Mouse (Mus musculus) stomach, embryonic 15.5 days (tissue): ENCODE results near the gene Krt16. TPM values are rescaled to one million over a fixed set of nuclear protein-coding genes. Genes with fewer than 3 reads are reported as not detected.

ENCODE experiments used
- ATAC-seq: fragments of 200-750 bp; cut with Nextera tagmentation; 2 replicates; pipeline ENCODE4 v1.8.0; 2017; ENCODE audit warnings: low read depth, moderate number of reproducible peaks, moderate TSS enrichment; ENCODE audit not compliant: insufficient read depth, low FRiP score
- H3K27ac ChIP-seq: fragments of 300-500 bp; sonication (generic); 2 replicates; pipeline ENCODE4 v1.5.1; 2015; ENCODE audit warnings: mild to moderate bottlenecking, inconsistent platforms
- H3K27me3 ChIP-seq: fragments of 300-500 bp; sonication (generic); replicated peaks from 2 replicates; pipeline ENCODE4 v1.6.1; 2015; ENCODE audit warnings: inconsistent platforms
- H3K36me3 ChIP-seq: fragments of 300-500 bp; sonication (generic); 2 replicates; pipeline ENCODE4 v1.6.1; 2015; ENCODE audit warnings: inconsistent platforms
- H3K4me1 ChIP-seq: fragments of 300-500 bp; sonication (generic); 2 replicates; pipeline ENCODE4 v1.6.1; 2015; ENCODE audit warnings: inconsistent platforms
- H3K4me2 ChIP-seq: fragments of 300-500 bp; sonication (generic); 2 replicates; pipeline ENCODE4 v1.6.1; 2015; ENCODE audit warnings: mild to moderate bottlenecking, inconsistent platforms
- H3K4me3 ChIP-seq: fragments of 300-500 bp; sonication (generic); replicated peaks from 2 replicates; pipeline ENCODE4 v1.5.1; 2015; ENCODE audit warnings: inconsistent platforms
- H3K9ac ChIP-seq: fragments of 300-500 bp; sonication (generic); 2 replicates; pipeline ENCODE4 v1.6.1; 2015; ENCODE audit warnings: inconsistent platforms
- H3K9me3 ChIP-seq: fragments of 300-500 bp; sonication (generic); 2 replicates; pipeline ENCODE4 v1.6.1; 2016; ENCODE audit warnings: inconsistent platforms
- WGBS: fragments of 180-500 bp; shearing (Covaris S2); methylation state at CpG from one replicate; pipeline ENCODE4 v1.1.7; 2015; 5-methylcytosine and 5-hydroxymethylcytosine counted together
- polyA plus RNA-seq: library from polyadenylated mRNA; unstranded; fragments of >200 nt; fragmentation: Nextera tagmentation; extraction: Ambion mirVana; gene quantifications from 2 replicates; pipeline ENCODE4 v1.2.1, GENCODE M21; 2015

Krt16 gene
- 0.68 and 0.80 TPM in 2 replicates for polyA plus RNA-seq

- H3K9me3 ChIP-seq = no peaks in the 10 kb centered on the region
- WGBS = 78% methylated on average over 7 of the region's 7 CpGs
- no peak for ATAC-seq
- no peaks in the 10 kb centered on the region for H3K36me3 ChIP-seq
- no peak within 1 kb of the TSS for H3K9ac ChIP-seq
- H3K27ac ChIP-seq = no peak within 1 kb of the TSS
- no peak within 1 kb of the TSS for H3K4me3 ChIP-seq
- no peaks in the 10 kb centered on the region for H3K27me3 ChIP-seq
- H3K4me1 ChIP-seq = no peaks in the 10 kb centered on the region
- no peak within 1 kb of the TSS for H3K4me2 ChIP-seq
These were observed at the start of gene Krt16 for GRCm38 (mm10) chr11:100248852-100249465. Gene Krt16, minus strand, starts transcription at chr11:100248902.

DNA sequence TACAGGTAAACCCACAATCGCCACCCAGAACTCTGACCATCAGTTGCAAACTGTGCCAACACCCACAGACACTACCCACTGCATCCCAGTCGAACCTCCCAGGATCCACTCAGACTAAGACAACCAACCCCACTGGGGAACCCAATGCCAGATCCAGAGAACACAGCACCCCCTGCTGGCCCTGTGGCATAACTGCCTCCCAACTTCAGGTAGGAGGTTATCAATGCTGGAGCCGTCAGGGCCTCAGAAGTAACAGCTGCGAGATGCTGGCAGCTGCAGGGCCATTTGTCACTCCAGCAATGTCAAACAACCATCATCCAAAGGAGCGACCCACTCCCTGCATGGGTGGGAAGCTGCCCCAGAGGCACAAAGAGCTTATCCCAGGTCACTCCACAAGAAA, 49.1 kb upstream of the Krt16 start:
- peaks cover 6% of the 10 kb centered on the region; the same call in 1 of the 2 replicates for H3K4me1 ChIP-seq
- no peaks in the 10 kb centered on the region for H3K36me3 ChIP-seq
- no peak for ATAC-seq
- no peak overlapping the region; the same call in 1 of the 2 replicates for H3K9ac ChIP-seq
- 24% methylated on average over 5 of the region's 5 CpGs for WGBS
- H3K9me3 ChIP-seq = no peaks in the 10 kb centered on the region
- H3K4me3 ChIP-seq = 0 out of 2 replicates have a peak overlapping the region, but pooled peaks have one; percentile 4
- no peaks in the 10 kb centered on the region for H3K27me3 ChIP-seq
- H3K4me2 ChIP-seq = peak overlapping the region; percentile 47
- H3K27ac ChIP-seq = no peak overlapping the region

DNA sequence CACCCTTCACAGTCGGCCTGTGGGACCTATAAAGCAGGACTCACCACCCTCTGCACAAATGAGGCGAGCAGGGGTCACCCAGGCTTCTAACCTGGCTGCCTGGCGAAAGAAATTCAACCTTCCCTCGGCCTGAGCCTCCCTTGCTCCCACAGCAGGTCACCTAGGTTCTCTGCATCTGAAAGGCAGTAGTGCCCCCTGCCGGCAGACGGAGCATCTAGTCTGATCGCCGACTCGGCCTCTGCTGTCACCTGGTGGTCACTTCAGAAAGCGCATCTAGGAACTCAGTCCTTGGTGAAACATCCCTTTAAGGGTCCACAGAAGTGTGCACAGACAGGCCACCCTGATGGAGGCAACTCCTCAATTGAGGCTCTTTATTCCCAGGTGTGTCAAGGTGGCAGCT, 46.6 kb upstream of the Krt16 start:
- H3K4me1 ChIP-seq = peaks cover 11% of the 10 kb centered on the region
- H3K27me3 ChIP-seq = no peaks in the 10 kb centered on the region
- no peaks in the 10 kb centered on the region for H3K9me3 ChIP-seq
- H3K4me2 ChIP-seq = no peak overlapping the region
- no peak overlapping the region for H3K4me3 ChIP-seq
- no peak overlapping the region for H3K27ac ChIP-seq
- 0 out of 2 replicates have a peak, but pooled peaks have one; percentile 33 for ATAC-seq
- no peaks in the 10 kb centered on the region for H3K36me3 ChIP-seq
- no peak overlapping the region for H3K9ac ChIP-seq
- WGBS = 4% methylated on average over 10 of the region's 10 CpGs

DNA sequence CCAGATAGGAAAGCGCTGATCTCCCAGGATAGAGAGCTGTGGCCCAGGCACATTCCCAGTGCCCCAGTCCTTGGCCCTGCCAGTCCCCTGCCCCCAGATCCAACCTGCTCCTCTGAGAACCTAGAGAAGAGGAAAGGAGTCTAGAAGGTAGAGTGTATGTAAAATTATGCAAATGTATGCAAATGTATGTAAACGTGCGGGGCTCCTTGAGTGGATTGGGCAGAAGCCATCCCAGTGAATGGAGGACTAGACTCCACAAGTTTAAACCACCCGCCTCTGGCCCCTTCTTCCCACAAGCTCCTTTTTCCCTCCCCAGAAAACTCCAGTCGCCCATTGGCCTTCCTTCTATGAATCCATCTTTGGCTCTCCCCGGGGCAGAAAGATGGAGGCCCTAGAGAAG, 44.2 kb upstream of the Krt16 start:
- 65% methylated on average over 6 of the region's 6 CpGs for WGBS

GRCm38 (mm10) chr11:100290235-100290634, 41.5 kb upstream of the Krt16 start:
- 29% methylated on average over 5 of the region's 5 CpGs for WGBS
- Histone ChIP-seq H3K27me3 (no peaks in the 10 kb centered on the region), H3K36me3 (no peaks in the 10 kb centered on the region), H3K4me1 (peaks cover 30% of the 10 kb centered on the region), H3K4me3 (no peak overlapping the region), H3K9ac (no peak overlapping the region), H3K4me2 (no peak overlapping the region), H3K9me3 (no peaks in the 10 kb centered on the region), H3K27ac (peak overlapping the region; percentile 93)
- no peak for ATAC-seq

More for the DNA sequence above, 44.2 kb upstream of the Krt16 start:
- no peaks in the 10 kb centered on the region for H3K9me3 ChIP-seq
- no peak overlapping the region for H3K27ac ChIP-seq
- no peak overlapping the region for H3K9ac ChIP-seq
- no peak overlapping the region for H3K4me3 ChIP-seq
- ATAC-seq = no peak
- no peaks in the 10 kb centered on the region for H3K36me3 ChIP-seq
- H3K27me3 ChIP-seq = no peaks in the 10 kb centered on the region
- H3K4me2 ChIP-seq = no peak overlapping the region
- peaks cover 21% of the 10 kb centered on the region for H3K4me1 ChIP-seq

- H3K9ac ChIP-seq = no peak overlapping the region
- no peaks in the 10 kb centered on the region for H3K36me3 ChIP-seq
- H3K9me3 ChIP-seq = no peaks in the 10 kb centered on the region
- peak overlapping the region; percentile 93 for H3K27ac ChIP-seq
- ATAC-seq = peak; percentile 33
- no peak overlapping the region for H3K4me3 ChIP-seq
- peaks cover 30% of the 10 kb centered on the region for H3K4me1 ChIP-seq
- no peaks in the 10 kb centered on the region for H3K27me3 ChIP-seq
- WGBS = 53% methylated on average over 6 of the region's 6 CpGs
- no peak overlapping the region for H3K4me2 ChIP-seq
These were observed 40.2 kb upstream of the Krt16 start for GRCm38 (mm10) chr11:100288942-100289341.

DNA sequence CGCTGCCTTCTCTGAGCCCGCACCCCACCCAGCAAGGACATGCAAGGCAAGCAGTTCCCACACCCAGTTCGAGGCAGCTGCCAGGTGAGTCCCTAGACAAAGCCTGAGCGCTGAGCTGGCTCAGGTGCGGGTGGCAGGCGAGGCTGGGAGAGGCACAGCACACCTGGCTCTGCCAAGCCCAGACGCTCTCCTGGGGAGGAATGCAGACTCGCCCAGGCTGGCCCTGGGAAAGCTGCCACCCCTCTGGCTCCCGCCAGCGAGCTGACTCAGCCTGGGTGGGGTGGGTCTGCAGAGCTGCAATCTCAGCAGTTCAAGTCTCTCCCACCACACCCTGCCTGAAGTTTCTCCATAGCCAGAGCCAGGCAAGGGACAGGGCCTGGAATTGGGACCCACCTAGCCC, 38.3 kb upstream of the Krt16 start:
- no peak overlapping the region for H3K4me2 ChIP-seq
- H3K9ac ChIP-seq = no peak overlapping the region
- no peak overlapping the region for H3K4me3 ChIP-seq
- H3K36me3 ChIP-seq = no peaks in the 10 kb centered on the region
- no peaks in the 10 kb centered on the region for H3K9me3 ChIP-seq
- peaks cover 30% of the 10 kb centered on the region for H3K4me1 ChIP-seq
- peak; percentile 88 for ATAC-seq
- H3K27me3 ChIP-seq = no peaks in the 10 kb centered on the region
- 36% methylated on average over 10 of the region's 10 CpGs for WGBS
- peak overlapping the region; percentile 93 for H3K27ac ChIP-seq

DNA sequence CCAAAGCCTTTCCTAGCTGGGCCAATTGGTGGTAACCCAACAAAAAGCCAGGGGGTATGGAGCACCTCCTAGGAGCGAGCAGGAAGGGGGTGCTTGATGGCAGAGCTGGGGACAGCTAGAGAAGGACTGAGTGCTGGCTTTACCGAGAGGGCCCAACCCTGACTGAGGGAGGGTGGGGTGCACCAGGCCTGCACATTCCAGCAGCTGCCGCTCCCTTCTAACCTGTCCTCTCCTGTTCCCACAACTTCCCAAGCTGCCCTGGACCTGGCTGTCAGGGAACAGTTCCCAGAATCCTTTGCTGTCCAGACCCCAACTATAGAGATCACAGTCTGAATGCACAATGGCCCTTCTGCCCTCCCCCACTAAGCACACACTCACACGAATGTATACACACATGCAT, 36.3 kb upstream of the Krt16 start:
- Histone ChIP-seq H3K27ac (peak overlapping the region; percentile 93), H3K4me1 (peaks cover 23% of the 10 kb centered on the region), H3K27me3 (no peaks in the 10 kb centered on the region), H3K4me3 (no peak overlapping the region), H3K9ac (no peak overlapping the region), H3K36me3 (no peaks in the 10 kb centered on the region), H3K9me3 (no peaks in the 10 kb centered on the region), H3K4me2 (no peak overlapping the region)
- no peak for ATAC-seq
- 77% methylated on average over 4 of the region's 4 CpGs for WGBS

- ATAC-seq = no peak
- peaks cover 9% of the 10 kb centered on the region; the same call in 1 of the 2 replicates for H3K4me1 ChIP-seq
- no peak overlapping the region for H3K9ac ChIP-seq
- no peaks in the 10 kb centered on the region for H3K9me3 ChIP-seq
- H3K4me2 ChIP-seq = no peak overlapping the region
- H3K4me3 ChIP-seq = no peak overlapping the region
- 25% methylated on average over 10 of the region's 10 CpGs for WGBS
- H3K27me3 ChIP-seq = no peaks in the 10 kb centered on the region
- H3K27ac ChIP-seq = no peak overlapping the region
- no peaks in the 10 kb centered on the region for H3K36me3 ChIP-seq
These were observed 33.8 kb upstream of the Krt16 start for GRCm38 (mm10) chr11:100282549-100282948.

DNA sequence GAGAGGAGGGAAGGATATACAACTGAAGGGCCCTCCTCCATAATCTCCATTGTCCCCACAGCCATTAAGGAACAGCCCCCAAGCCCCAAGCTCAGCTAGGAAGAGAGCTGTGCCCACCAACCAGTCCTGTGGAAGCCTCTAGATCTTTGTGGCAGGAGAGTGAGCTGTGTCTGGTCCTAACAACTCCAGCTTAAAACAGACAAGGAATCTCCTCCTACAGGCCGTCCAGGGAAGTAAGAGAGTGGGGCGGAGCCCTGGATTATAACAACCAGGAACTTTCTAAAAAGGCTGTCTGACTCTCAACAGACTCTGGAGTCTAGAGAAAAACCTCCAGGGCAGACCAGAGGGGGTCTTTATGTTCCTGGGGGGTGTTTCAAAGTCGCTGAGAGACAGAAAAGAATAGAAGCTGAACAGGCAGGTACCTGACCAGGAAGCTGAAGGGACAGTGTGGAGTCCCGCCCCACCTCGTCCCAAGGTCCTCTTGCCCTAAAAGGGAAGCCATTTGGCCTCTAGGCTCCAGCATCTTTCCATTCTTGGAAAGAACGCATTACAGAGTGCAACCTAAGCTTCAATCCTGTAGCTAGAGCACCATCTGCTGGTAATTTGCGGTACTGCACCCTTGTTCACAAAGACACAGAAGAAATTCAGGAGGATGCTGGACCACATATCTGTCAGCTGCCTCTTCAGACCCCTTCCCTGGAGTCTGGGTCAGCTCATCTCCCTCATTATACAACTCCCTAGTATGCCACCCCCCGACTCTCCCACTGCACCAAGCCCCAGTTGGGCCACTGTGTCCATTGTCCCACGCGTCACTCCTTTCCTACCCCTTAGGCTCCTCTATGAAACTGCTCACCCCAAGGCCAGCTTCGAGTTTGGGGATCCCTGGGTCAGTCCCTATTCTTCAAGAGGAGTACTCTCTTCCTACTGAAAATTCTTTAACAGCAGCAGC, 33.2 kb upstream of the Krt16 start:
- no peak overlapping the region for H3K4me2 ChIP-seq
- H3K4me3 ChIP-seq = no peak overlapping the region
- WGBS = 21% methylated on average over 11 of the region's 11 CpGs
- H3K36me3 ChIP-seq = no peaks in the 10 kb centered on the region
- no peak overlapping the region for H3K27ac ChIP-seq
- no peaks in the 10 kb centered on the region for H3K9me3 ChIP-seq
- H3K9ac ChIP-seq = no peak overlapping the region
- no peaks in the 10 kb centered on the region for H3K27me3 ChIP-seq
- no peak for ATAC-seq
- H3K4me1 ChIP-seq = peaks cover 5% of the 10 kb centered on the region; the same call in 1 of the 2 replicates

GRCm38 (mm10) chr11:100278759-100279158, 30.1 kb upstream of the Krt16 start:
- 28% methylated on average over 5 of the region's 5 CpGs for WGBS
- no peaks in the 10 kb centered on the region for H3K27me3 ChIP-seq

More at GRCm38 (mm10) chr11:100278759-100279158, 30.1 kb upstream of the Krt16 start:
- H3K9ac ChIP-seq = no peak overlapping the region
- H3K27ac ChIP-seq = no peak overlapping the region
- no peaks in the 10 kb centered on the region for H3K9me3 ChIP-seq
- H3K4me1 ChIP-seq = no peaks in the 10 kb centered on the region; the same call in 1 of the 2 replicates
- no peak for ATAC-seq
- H3K4me2 ChIP-seq = no peak overlapping the region
- H3K4me3 ChIP-seq = no peak overlapping the region
- no peaks in the 10 kb centered on the region for H3K36me3 ChIP-seq
